Mouse (Mus musculus) MEL (cell line): ENCODE measurements around the gene Hnf1b. TPM values are rescaled to one million over a fixed set of nuclear protein-coding genes. Genes with fewer than 3 reads are reported as not detected.

ENCODE experiments used
- DNase-seq: peaks from one replicate; pipeline ENCODE4 v3.0.0; 2011; ENCODE audit warnings: low read depth, low spot score
- H3K27ac ChIP-seq: 2 replicates; pipeline ENCODE4 v1.5.1; 2012; ENCODE audit warnings: low read depth, mild to moderate bottlenecking, control low read depth, low read length, moderate library complexity; ENCODE audit not compliant: control insufficient read depth
- H3K27me3 ChIP-seq, 2 experiments: fragments of 150-350 bp in 1 of 2; sonication (generic) in 1 of 2; 2 replicates each; pipeline ENCODE4 v1.6.1; 2012; ENCODE audit warnings: low read length in 2 of 2, mild to moderate bottlenecking in 2 of 2, improper control_type of control experiment in 1 of 2, moderate library complexity in 1 of 2; ENCODE audit not compliant: insufficient read depth in 2 of 2, control insufficient read depth in 1 of 2
- H3K36me3 ChIP-seq, 2 experiments: 2 replicates each; pipeline ENCODE4 v1.6.1; 2012 to 2014; ENCODE audit warnings: low read length in 2 of 2, improper control_type of control experiment in 1 of 2, inconsistent platforms in 1 of 2, mild to moderate bottlenecking in 1 of 2; ENCODE audit not compliant: insufficient read depth in 2 of 2, control insufficient read depth in 1 of 2
- H3K4me1 ChIP-seq, 2 experiments: fragments of 150-350 bp in 1 of 2; sonication (generic) in 1 of 2; 2 replicates each; pipeline ENCODE4 v1.6.1; 2012; ENCODE audit warnings: low read length in 2 of 2, improper control_type of control experiment in 1 of 2, mild to moderate bottlenecking in 1 of 2; ENCODE audit not compliant: insufficient read depth in 2 of 2, control insufficient read depth in 1 of 2
- H3K4me3 ChIP-seq, 2 experiments: fragments of 150-350 bp in 1 of 2; sonication (generic) in 1 of 2; 2 replicates each; pipeline ENCODE4 v1.5.1; 2012; ENCODE audit warnings: low read depth in 2 of 2, low read length in 2 of 2, mild to moderate bottlenecking in 2 of 2, moderate library complexity in 2 of 2, control low read depth in 1 of 2, improper control_type of control experiment in 1 of 2; ENCODE audit not compliant: control insufficient read depth in 1 of 2, insufficient read depth in 1 of 2
- H3K79me2 ChIP-seq: 2 replicates; pipeline ENCODE4 v1.6.1; 2012; ENCODE audit warnings: mild to moderate bottlenecking, low read length, moderate library complexity; ENCODE audit not compliant: control insufficient read depth, poor library complexity, insufficient read depth
- H3K9ac ChIP-seq: 2 replicates; pipeline ENCODE4 v1.6.1; 2012; ENCODE audit warnings: low read depth, mild to moderate bottlenecking, control low read depth, low read length, moderate library complexity; ENCODE audit not compliant: control insufficient read depth, poor library complexity, severe bottlenecking
- H3K9me3 ChIP-seq: fragments of 150-350 bp; sonication (generic); replicated peaks from 2 replicates; pipeline ENCODE4 v1.6.1; 2012; ENCODE audit warnings: mild to moderate bottlenecking, low read length, improper control_type of control experiment, moderate library complexity; ENCODE audit not compliant: insufficient read depth
- CHD1 ChIP-seq: IDR thresholded peaks from 2 replicates; pipeline ENCODE4 v1.6.1; 2012; ENCODE audit warnings: low read depth, mild to moderate bottlenecking, inconsistent platforms, low read length, improper control_type of control experiment
- CHD2 ChIP-seq: IDR thresholded peaks from 2 replicates; pipeline ENCODE4 v1.6.1; 2011; ENCODE audit warnings: low read length, improper control_type of control experiment
- CTCF ChIP-seq, 3 experiments: IDR thresholded peaks in 2 of 3; conservative IDR thresholded peaks in 1 of 3; 2 replicates each; pipeline ENCODE4 v1.5.1; 2011 to 2012; ENCODE audit warnings: low read length in 3 of 3, low read depth in 2 of 3, mild to moderate bottlenecking in 2 of 3, improper control_type of control experiment in 1 of 3, inconsistent platforms in 1 of 3, mixed read lengths in 1 of 3, moderate library complexity in 1 of 3; ENCODE audit not compliant: control insufficient read depth in 1 of 3, insufficient read depth in 1 of 3, poor library complexity in 1 of 3, severe bottlenecking in 1 of 3
- ELF1 ChIP-seq: IDR thresholded peaks from 2 replicates; pipeline ENCODE4 v1.6.1; 2014; ENCODE audit warnings: low read depth, mild to moderate bottlenecking, inconsistent platforms, low read length, improper control_type of control experiment, moderate library complexity
- GABPA ChIP-seq: IDR thresholded peaks from 2 replicates; pipeline ENCODE4 v1.6.1; 2012; ENCODE audit warnings: low read depth, mild to moderate bottlenecking, inconsistent platforms, low read length, improper control_type of control experiment, moderate library complexity
- GATA1 ChIP-seq: IDR thresholded peaks from 2 replicates; pipeline ENCODE4 v1.6.1; 2011; ENCODE audit warnings: low read depth, low read length, improper control_type of control experiment
- HCFC1 ChIP-seq: IDR thresholded peaks from 2 replicates; pipeline ENCODE4 v1.6.1; 2012; ENCODE audit warnings: low read depth, mild to moderate bottlenecking, inconsistent platforms, low read length, improper control_type of control experiment, moderate library complexity
- KAT2A ChIP-seq: conservative IDR thresholded peaks from 2 replicates; pipeline ENCODE4 v1.6.1; 2012; ENCODE audit warnings: low read depth, low read length, improper control_type of control experiment, inconsistent platforms
- MAZ ChIP-seq: IDR thresholded peaks from 2 replicates; pipeline ENCODE4 v1.6.1; 2012; ENCODE audit warnings: low read depth, mild to moderate bottlenecking, inconsistent platforms, low read length, improper control_type of control experiment
- MYC ChIP-seq: IDR thresholded peaks from 2 replicates; pipeline ENCODE4 v1.6.1; 2011; ENCODE audit warnings: low read depth, mild to moderate bottlenecking, low read length, improper control_type of control experiment, moderate library complexity
- NELFE ChIP-seq: IDR thresholded peaks from 2 replicates; pipeline ENCODE4 v1.6.1; 2011; ENCODE audit warnings: low read depth, low read length, improper control_type of control experiment
- NRF1 ChIP-seq: IDR thresholded peaks from 2 replicates; pipeline ENCODE4 v1.6.1; 2014; ENCODE audit warnings: low read depth, mild to moderate bottlenecking, inconsistent platforms, low read length, improper control_type of control experiment, moderate library complexity; ENCODE audit not compliant: poor library complexity, insufficient read depth, severe bottlenecking
- POLR2A ChIP-seq, 2 experiments: IDR thresholded peaks; 2 replicates each; pipeline ENCODE4 v1.6.1; 2011 to 2012; ENCODE audit warnings: low read length in 2 of 2, mild to moderate bottlenecking in 2 of 2, control low read depth in 1 of 2, improper control_type of control experiment in 1 of 2, low read depth in 1 of 2, moderate library complexity in 1 of 2; ENCODE audit not compliant: control insufficient read depth in 1 of 2, insufficient read depth in 1 of 2, poor library complexity in 1 of 2
- POLR2AphosphoS5 ChIP-seq: IDR thresholded peaks from 2 replicates; pipeline ENCODE4 v1.6.1; 2012; ENCODE audit warnings: low read depth, borderline replicate concordance, mild to moderate bottlenecking, inconsistent platforms, low read length, moderate library complexity, mixed read lengths
- RCOR1 ChIP-seq: IDR thresholded peaks from 2 replicates; pipeline ENCODE4 v1.6.1; 2012; ENCODE audit warnings: low read depth, mild to moderate bottlenecking, inconsistent platforms, low read length, improper control_type of control experiment
- TCF12 ChIP-seq: IDR thresholded peaks from 2 replicates; pipeline ENCODE4 v1.6.1; 2014; ENCODE audit warnings: low read depth, mild to moderate bottlenecking, inconsistent platforms, low read length, improper control_type of control experiment, moderate library complexity
- UBTF ChIP-seq: IDR thresholded peaks from 2 replicates; pipeline ENCODE4 v1.6.1; 2012; ENCODE audit warnings: low read depth, mild to moderate bottlenecking, inconsistent platforms, low read length, improper control_type of control experiment, moderate library complexity, borderline replicate concordance; ENCODE audit not compliant: insufficient read depth
- USF1 ChIP-seq: IDR thresholded peaks from 2 replicates; pipeline ENCODE4 v1.6.1; 2014; ENCODE audit warnings: low read depth, mild to moderate bottlenecking, inconsistent platforms, low read length, improper control_type of control experiment, moderate library complexity
- USF2 ChIP-seq, 2 experiments: IDR thresholded peaks; 2 replicates each; pipeline ENCODE4 v1.6.1; 2011 to 2012; ENCODE audit warnings: improper control_type of control experiment in 2 of 2, low read length in 2 of 2, borderline replicate concordance in 1 of 2, inconsistent platforms in 1 of 2, low read depth in 1 of 2, mild to moderate bottlenecking in 1 of 2; ENCODE audit not compliant: insufficient read depth in 1 of 2
- polyA plus RNA-seq, 2 experiments: library from polyadenylated mRNA; stranded (reverse) in 1 of 2; unstranded in 1 of 2; fragments of >175 nt in 1 of 2; fragments of >200 nt in 1 of 2; gene quantifications; 2 replicates each; pipeline versions ENCODE4 v1.2.1 to v1.2.4; 2012; ENCODE audit warnings: low replicate concordance in 2 of 2, low read depth in 1 of 2; ENCODE audit not compliant: insufficient read length in 2 of 2, insufficient read depth in 1 of 2, missing spikeins in 1 of 2
- total RNA-seq: library from RNA; depleted of rRNA; stranded (reverse); fragments of 300-350 nt; gene quantifications from 2 replicates; pipeline ENCODE4 v1.2.3, GENCODE M21; 2012; rRNA removed

Gene Hnf1b
- not detected in 2 replicates for total RNA-seq
- polyA plus RNA-seq = not detected

DNA sequence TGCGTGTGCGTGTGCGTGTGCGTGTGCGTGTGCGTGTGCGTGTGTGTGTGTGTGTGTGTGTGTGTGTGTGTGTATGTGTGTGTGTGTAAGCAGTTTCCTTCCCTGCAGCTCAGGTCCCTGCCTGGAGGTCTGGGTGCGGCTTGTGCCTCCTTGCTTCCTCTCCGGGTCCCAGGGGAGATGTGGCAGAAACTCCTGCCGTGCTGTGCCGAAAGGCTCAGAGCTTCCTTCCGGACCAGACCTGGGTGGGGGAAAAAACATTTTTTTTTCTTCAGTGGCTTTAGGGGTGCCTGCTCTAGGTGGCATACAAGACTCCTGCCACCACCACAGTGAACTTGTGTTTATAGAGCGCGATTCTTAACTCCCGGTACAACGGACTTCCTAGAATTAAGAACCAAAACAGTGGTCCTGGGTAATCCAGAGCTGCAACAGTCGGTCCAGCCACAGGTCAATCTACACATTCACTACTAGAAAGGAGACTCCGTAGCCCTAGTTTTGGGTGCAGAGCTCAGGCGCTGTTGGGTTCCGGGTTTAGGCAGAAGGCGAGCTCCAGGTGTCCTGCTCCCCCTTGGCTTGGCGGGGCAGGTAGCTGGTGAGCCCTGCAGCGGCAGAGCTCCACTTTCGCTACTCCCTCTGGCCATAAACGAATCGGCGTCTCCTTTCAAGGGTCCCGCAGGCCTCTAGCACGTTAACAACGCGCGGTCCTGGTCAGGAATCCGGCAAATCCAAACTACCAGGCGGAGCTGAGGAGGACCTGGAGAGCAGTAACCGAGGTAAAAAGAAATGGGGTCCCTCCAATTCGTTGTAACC, at the start of gene Hnf1b:
Gene Hnf1b, plus strand, starts transcription at position 535 of the 807 bp plus-strand sequence.
- no peak within 1 kb of the TSS for H3K4me3 ChIP-seq
- no peak within 1 kb of the TSS for H3K9ac ChIP-seq
- TF ChIP-seq KAT2A (no peak), ELF1 (no peak), NRF1 (no peak), CTCF (IDR thresholded peaks at IDR 0.05 in 2 of 3, conservative IDR thresholded peaks at IDR 0.05 in 1 of 3; ENCODE audit: control insufficient read depth in 1 of 3, insufficient read depth in 1 of 3, low read depth in 2 of 3, low read length in 3 of 3, poor library complexity in 1 of 3, severe bottlenecking in 1 of 3) (no peak), HCFC1 (no peak), POLR2AphosphoS5 (no peak), UBTF (no peak), NELFE (no peak), MYC (no peak), CHD1 (no peak), GATA1 (no peak), GABPA (no peak), POLR2A (IDR thresholded peaks at IDR 0.05; ENCODE audit: control insufficient read depth in 1 of 2, insufficient read depth in 1 of 2, low read depth in 1 of 2, low read length in 2 of 2, poor library complexity in 1 of 2) (no peak), TCF12 (no peak), USF2 (IDR thresholded peaks at IDR 0.05; ENCODE audit: borderline replicate concordance in 1 of 2, insufficient read depth in 1 of 2, low read depth in 1 of 2, low read length in 2 of 2) (no peak), USF1 (no peak), CHD2 (no peak), MAZ (no peak), RCOR1 (no peak)
- no peaks in the 10 kb centered on the region for H3K79me2 ChIP-seq
- H3K4me1 ChIP-seq = no peaks in the 10 kb centered on the region
- no peak for DNase-seq
- H3K27ac ChIP-seq = no peak within 1 kb of the TSS
- H3K27me3 ChIP-seq = peaks cover 8 to 10% of the 10 kb centered on the region in 2 experiments
- H3K36me3 ChIP-seq = no peaks in the 10 kb centered on the region
- no peaks in the 10 kb centered on the region for H3K9me3 ChIP-seq
